Mouse (Mus musculus) right cerebral cortex, postnatal 25 days (tissue): ENCODE measurements around the gene Fam221a.

Source experiments
- DNase-seq: peaks from one replicate; pipeline ENCODE4 v3.0.0; 2022

Fam221a gene

GRCm38 (mm10) chr6:49367159-49368054 is at the start of gene Fam221a:
Fam221a (plus strand) TSS chr6:49367739.
- peak; percentile 65 for DNase-seq

- peak; percentile 98 for DNase-seq
These were observed 48.5 kb upstream of the Fam221a start, which contains the start of gene Ccdc126 for GRCm38 (mm10) chr6:49318966-49319594. Ccdc126 (plus strand) TSS chr6:49319274.

- DNase-seq: no peak
These were observed 47.8 kb upstream of the Fam221a start for GRCm38 (mm10) chr6:49319595-49320315.

- no peak for DNase-seq
These were observed 46.2 kb upstream of the Fam221a start for GRCm38 (mm10) chr6:49321341-49321740.

GRCm38 (mm10) chr6:49322056-49322455 is 45.5 kb upstream of the Fam221a start:
- no peak for DNase-seq

GRCm38 (mm10) chr6:49322986-49323385 is 44.6 kb upstream of the Fam221a start:
- DNase-seq: no peak

GRCm38 (mm10) chr6:49324528-49324927 is 43.0 kb upstream of the Fam221a start:
- no peak for DNase-seq

GRCm38 (mm10) chr6:49325294-49325693 is 42.2 kb upstream of the Fam221a start:
- no peak for DNase-seq

- no peak for DNase-seq
These were observed 40.7 kb upstream of the Fam221a start for GRCm38 (mm10) chr6:49326846-49327245.

GRCm38 (mm10) chr6:49331369-49332059 is 36.0 kb upstream of the Fam221a start:
- no peak for DNase-seq

GRCm38 (mm10) chr6:49332060-49332370 is 35.5 kb upstream of the Fam221a start:
- DNase-seq: no peak

- no peak for DNase-seq
These were observed 29.0 kb upstream of the Fam221a start for GRCm38 (mm10) chr6:49338566-49338965.

GRCm38 (mm10) chr6:49339145-49339544 is 28.4 kb upstream of the Fam221a start:
- peak; percentile 28 for DNase-seq

- no peak for DNase-seq
These were observed 23.6 kb upstream of the Fam221a start for GRCm38 (mm10) chr6:49343737-49344469.

- no peak for DNase-seq
These were observed 17.7 kb upstream of the Fam221a start for GRCm38 (mm10) chr6:49349826-49350225.

- DNase-seq: no peak
These were observed 12.9 kb upstream of the Fam221a start for GRCm38 (mm10) chr6:49354613-49355012.

GRCm38 (mm10) chr6:49355171-49355570 is 12.4 kb upstream of the Fam221a start:
- DNase-seq: no peak

- DNase-seq: no peak
These were observed 7.1 kb upstream of the Fam221a start for GRCm38 (mm10) chr6:49360420-49360819.

GRCm38 (mm10) chr6:49368212-49368611 is 673 bp downstream of the Fam221a start:
- DNase-seq: no peak

- DNase-seq: no peak
These were observed 5.2 kb downstream of the Fam221a start for GRCm38 (mm10) chr6:49372705-49373104.

GRCm38 (mm10) chr6:49373943-49374342 is 6.4 kb downstream of the Fam221a start:
- no peak for DNase-seq

GRCm38 (mm10) chr6:49378328-49378727 is 10.8 kb downstream of the Fam221a start:
- no peak for DNase-seq
